Comparison of ENCODE assay signal across 8 mouse cellular contexts in the genomic region with DNA sequence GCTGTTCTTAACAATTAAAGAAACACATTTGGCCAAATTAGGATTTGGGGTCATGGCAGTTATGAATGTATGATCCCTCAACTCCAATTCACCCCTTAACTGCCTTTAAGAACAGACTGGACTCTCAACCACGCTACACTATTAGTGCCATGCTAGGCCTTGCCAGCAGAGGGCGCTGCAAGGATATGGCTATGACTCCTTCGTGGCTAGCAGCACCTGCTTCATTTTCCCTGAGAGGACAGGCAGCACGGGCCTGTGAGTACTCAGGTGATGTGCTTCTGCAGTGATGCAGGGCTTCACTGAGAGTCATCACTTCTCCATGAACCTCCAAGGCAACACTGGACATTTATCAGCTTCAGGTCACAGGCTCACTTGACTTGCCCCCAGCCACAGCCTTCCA.
DNase-seq lines count a peak whose midpoint lies in the region; ATAC-seq and TF ChIP-seq lines count a peak whose summit lies in the region.
"Had no signal": no experiment of that assay in that cellular context is flagged by ENCODE, and none has a peak within 500 bp of the region (broad histone marks: within the 10 kb centered on the region; RNA-seq: fewer than 3 reads in every experiment).

No protein-coding gene starts in this region.

- 0 out of 2 replicates have a peak, but pooled peaks cover 3% of the 10 kb centered on the region for H3K4me1 ChIP-seq in embryonic fibroblast, embryonic 13.5 days (ENCODE audit: control insufficient read depth, insufficient read depth, low read length)
- H3K4me1 ChIP-seq in lung, postnatal 0 days (ENCODE audit: insufficient read depth, low read depth, low read length), result peaks cover under 1% of the 10 kb centered on the region; the same call in 1 of the 2 replicates

- no peak overlapping the region for H3K4me3 ChIP-seq in embryonic fibroblast, embryonic 13.5 days (ENCODE audit: insufficient read depth, low read length)
- H3K4me3 ChIP-seq in lung, postnatal 0 days (ENCODE audit: low read depth, low read length), result no peak overlapping the region
- H3K4me3 ChIP-seq: stomach, embryonic 15.5 days had no signal

- no peak overlapping the region for H3K4me2 ChIP-seq in lung, postnatal 0 days (replicated peaks; ENCODE audit: low read depth, low read length)
- H3K4me2 ChIP-seq: stomach, embryonic 15.5 days had no signal

- TF ChIP-seq EP300 in lung, postnatal 0 days (IDR thresholded peaks at IDR 0.05), result no peak

- H3K9me3 ChIP-seq in lung, postnatal 0 days (ENCODE audit: low read length), result no peaks in the 10 kb centered on the region
- H3K9me3 ChIP-seq: stomach, embryonic 15.5 days had no signal

- peak; percentile 87; the same call in 1 of the 2 replicates for TF ChIP-seq CTCF in embryonic fibroblast, embryonic 13.5 days (IDR thresholded peaks at IDR 0.05; ENCODE audit: borderline replicate concordance, insufficient read depth, low read length)
- peak; percentile 97 for TF ChIP-seq CTCF in lung, postnatal 0 days (IDR thresholded peaks at IDR 0.05)

- ATAC-seq in lung, postnatal 0 days, result no peak

- no peak overlapping the region for H3K27ac ChIP-seq in embryonic fibroblast, embryonic 13.5 days (ENCODE audit: insufficient read depth, low read length)
- no peak overlapping the region for H3K27ac ChIP-seq in lung, postnatal 0 days (ENCODE audit: low read length)
- H3K27ac ChIP-seq: stomach, embryonic 15.5 days had no signal

- 6% methylated on average over 4 of the region's 4 CpGs for WGBS in lung, postnatal 0 days

- no peaks in the 10 kb centered on the region for H3K36me3 ChIP-seq in lung, postnatal 0 days (ENCODE audit: insufficient read depth, low read length)
- H3K36me3 ChIP-seq: stomach, embryonic 15.5 days had no signal

- no peak for TF ChIP-seq POLR2A in embryonic fibroblast, embryonic 13.5 days (IDR thresholded peaks at IDR 0.05; ENCODE audit: low read depth, low read length)

- H3K27me3 ChIP-seq in lung, postnatal 0 days (replicated peaks; ENCODE audit: insufficient read depth, low read length), result no peaks in the 10 kb centered on the region
- H3K27me3 ChIP-seq: stomach, embryonic 15.5 days had no signal

- peak; percentile 50 for DNase-seq in 416B (ENCODE audit: low read depth)
- peak; percentile 87 for DNase-seq in CD4-positive, CD25-positive, alpha-beta regulatory T cell, adult 2 months (ENCODE audit: low read depth, low spot score)
- peak; percentile 85 for DNase-seq in brain, adult 2 months (ENCODE audit: low read depth, low spot score)
- DNase-seq in kidney, postnatal 36 days, result peak; percentile 47 to 85
- DNase-seq in lung, postnatal 0 days (ENCODE audit: low spot score), result peak; percentile 52
- DNase-seq in right cerebral cortex, postnatal 4 days, result peak; percentile 65

- no peak overlapping the region for H3K9ac ChIP-seq in lung, postnatal 0 days (replicated peaks; ENCODE audit: low read depth)
- H3K9ac ChIP-seq: stomach, embryonic 15.5 days had no signal
